Mouse (Mus musculus): ENCODE measurements around the gene Art5.
"Not testable (repeated sequence)": the region's sequence is repeated elsewhere in the genome, so short reads cannot be mapped to it uniquely, and the experiment has no call there.

Gene Art5

GRCm38 (mm10) chr7:102082816-102083215 lies 26.5 kb downstream of the Art5 start, which contains the start of gene Trpc2:
TSS of gene Trpc2 (plus strand) at chr7:102083116.
- DNase-seq (ENCODE audit: extremely low spot score, low spot score) = no peak

GRCm38 (mm10) chr7:102081784-102082183 lies 27.5 kb downstream of the Art5 start:
- DNase-seq (ENCODE audit: extremely low spot score, low spot score) = no peak

- no peak for DNase-seq (ENCODE audit: extremely low spot score, low spot score)
These were observed 29.0 kb downstream of the Art5 start for GRCm38 (mm10) chr7:102080311-102080710.

GRCm38 (mm10) chr7:102078517-102078916 lies 30.8 kb downstream of the Art5 start:
- DNase-seq (ENCODE audit: extremely low spot score, low spot score) = no peak

- DNase-seq (ENCODE audit: extremely low spot score, low spot score) = no peak
These were observed 32.5 kb downstream of the Art5 start for GRCm38 (mm10) chr7:102076714-102077296.

GRCm38 (mm10) chr7:102066363-102066762 lies 42.9 kb downstream of the Art5 start:
- DNase-seq (ENCODE audit: extremely low spot score, low spot score) = no peak

- DNase-seq (ENCODE audit: extremely low spot score, low spot score) = peak; percentile 93
These were observed 44.0 kb downstream of the Art5 start, which contains the start of the genes Rnf121, Xndc1 and Xntrpc for GRCm38 (mm10) chr7:102065046-102065891. TSS of gene Rnf121 (minus strand) at chr7:102065469. TSS of gene Xndc1 (plus strand) at chr7:102065511. TSS of gene Xntrpc (plus strand) at chr7:102065713.

- no peak for DNase-seq (ENCODE audit: extremely low spot score, low spot score)
These were observed 44.6 kb downstream of the Art5 start for GRCm38 (mm10) chr7:102064655-102065045.

GRCm38 (mm10) chr7:102063891-102064290 lies 45.4 kb downstream of the Art5 start:
- no peak for DNase-seq (ENCODE audit: extremely low spot score, low spot score)

GRCm38 (mm10) chr7:102062203-102062602 lies 47.1 kb downstream of the Art5 start:
- no peak for DNase-seq (ENCODE audit: extremely low spot score, low spot score)

- DNase-seq (ENCODE audit: extremely low spot score, low spot score) = no peak
These were observed 47.9 kb downstream of the Art5 start for GRCm38 (mm10) chr7:102061353-102061752.

GRCm38 (mm10) chr7:102048524-102048923 lies 60.8 kb downstream of the Art5 start:
- DNase-seq (ENCODE audit: extremely low spot score, low spot score) = not testable (repeated sequence)

Data from neural tube, embryonic 10.5 days (tissue).